ENCODE assay signal across 16 mouse cellular contexts in genomic region chr1:51566170-51566649, GRCm38 (mm10).
DNase-seq lines count a peak whose midpoint lies in the region; ATAC-seq lines count a peak whose summit lies in the region.
"Had no signal": no experiment of that assay in that cellular context is flagged by ENCODE, and none has a peak within 500 bp of the region (broad histone marks: within the 10 kb centered on the region; RNA-seq: fewer than 3 reads in every experiment).

No protein-coding gene starts in this region.

- no peaks in the 10 kb centered on the region for H3K27me3 ChIP-seq in heart, embryonic 13.5 days (replicated peaks)
- no peaks in the 10 kb centered on the region for H3K27me3 ChIP-seq in kidney, embryonic 14.5 days (ENCODE audit: control insufficient read depth, insufficient read depth, low read length)
- H3K27me3 ChIP-seq: megakaryocyte, embryonic 14.5 days; Patski had no signal

- ATAC-seq in heart, embryonic 13.5 days (ENCODE audit: extremely low read depth, insufficient number of reproducible peaks, low FRiP score, low TSS enrichment), result no peak
- 0 out of 2 replicates have a peak, but pooled peaks have one; percentile 12 for ATAC-seq in megakaryocyte, adult 5-6 weeks (ENCODE audit: poor library complexity, severe bottlenecking)
- ATAC-seq in kidney, embryonic 14.5 days (ENCODE audit: low FRiP score, low TSS enrichment), result no peak
- ATAC-seq: forebrain, embryonic 16.5 days; inflammation-experienced regulatory T-cells, adult 6 months; Patski had no signal

- H3K36me3 ChIP-seq in heart, embryonic 13.5 days, result no peaks in the 10 kb centered on the region
- no peaks in the 10 kb centered on the region for H3K36me3 ChIP-seq in kidney, embryonic 14.5 days (ENCODE audit: control insufficient read depth, insufficient read depth, low read length)

- H3K4me3 ChIP-seq in heart, embryonic 13.5 days, result no peak overlapping the region
- no peak overlapping the region for H3K4me3 ChIP-seq in kidney, embryonic 14.5 days (ENCODE audit: low read length)
- H3K4me3 ChIP-seq: megakaryocyte, embryonic 14.5 days; myocyte had no signal

- H3K4me1 ChIP-seq in heart, embryonic 13.5 days, result peaks cover 10% of the 10 kb centered on the region
- H3K4me1 ChIP-seq in kidney, embryonic 14.5 days (ENCODE audit: control insufficient read depth, insufficient read depth, low read length), result no peaks in the 10 kb centered on the region

- intact Hi-C loops in heart, postnatal 25 days (cut with DNase I), result no loop called here
- intact Hi-C loops in gastrocnemius, postnatal 36 days (cut with DNase I), result no loop called here

- no peak for DNase-seq in heart, postnatal 25 days (ENCODE audit: low spot score)
- DNase-seq in cerebellum, adult 8-10 months, result peak; percentile 21
- peak; percentile 22 to 23 for DNase-seq in layer of hippocampus, adult 8-10 months (ENCODE audit: low spot score in 2 of 2)
- no peak for DNase-seq in gastrocnemius, postnatal 36 days
- DNase-seq in adrenal gland, adult 2 months, result no peak
- DNase-seq: heart, postnatal 10 days; lung, adult 2 months had no signal

- H3K4me2 ChIP-seq in heart, embryonic 13.5 days, result no peak overlapping the region
- no peak overlapping the region for H3K4me2 ChIP-seq in kidney, embryonic 14.5 days (replicated peaks; ENCODE audit: low read depth, low read length)

- 22% methylated on average over 7 of the region's 7 CpGs for WGBS in heart, embryonic 13.5 days
- WGBS in kidney, embryonic 14.5 days, result 60% methylated on average over 7 of the region's 7 CpGs

- peaks cover 4% of the 10 kb centered on the region; the same call in 1 of the 2 replicates for H3K9me3 ChIP-seq in heart, embryonic 13.5 days
- no peaks in the 10 kb centered on the region; the same call in 1 of the 2 replicates for H3K9me3 ChIP-seq in kidney, embryonic 14.5 days (ENCODE audit: control insufficient read depth, low read length)
- H3K9me3 ChIP-seq: megakaryocyte, embryonic 14.5 days had no signal

- H3K27ac ChIP-seq in heart, embryonic 13.5 days (replicated peaks), result 0 out of 2 replicates have a peak overlapping the region, but pooled peaks have one; percentile 24
- H3K27ac ChIP-seq in kidney, embryonic 14.5 days (ENCODE audit: low read depth, low read length), result no peak overlapping the region
- H3K27ac ChIP-seq: kidney, postnatal 0 days had no signal

- H3K9ac ChIP-seq in heart, embryonic 13.5 days, result no peak overlapping the region
- no peak overlapping the region for H3K9ac ChIP-seq in kidney, embryonic 14.5 days (ENCODE audit: low read depth, low read length)

Comparison
In these comparisons a context has a peak if more than half of its experiments do, and no peak if none do; other contexts are left out.
1. DNase-seq: peak in cerebellum, adult 8-10 months (single experiment) and layer of hippocampus, adult 8-10 months (2 of 2); none in heart, postnatal 25 days (single experiment), gastrocnemius, postnatal 36 days (0 of 2) and adrenal gland, adult 2 months (single experiment).